Mouse (Mus musculus): ENCODE results near the gene 2310034C09Rik. TPM values are rescaled to one million over a fixed set of nuclear protein-coding genes. Genes with fewer than 3 reads are reported as not detected.
"Not testable (repeated sequence)": the region's sequence is repeated elsewhere in the genome, so short reads cannot be mapped to it uniquely, and the experiment has no call there.

Gene 2310034C09Rik
- total RNA-seq (2021): not detected

DNA sequence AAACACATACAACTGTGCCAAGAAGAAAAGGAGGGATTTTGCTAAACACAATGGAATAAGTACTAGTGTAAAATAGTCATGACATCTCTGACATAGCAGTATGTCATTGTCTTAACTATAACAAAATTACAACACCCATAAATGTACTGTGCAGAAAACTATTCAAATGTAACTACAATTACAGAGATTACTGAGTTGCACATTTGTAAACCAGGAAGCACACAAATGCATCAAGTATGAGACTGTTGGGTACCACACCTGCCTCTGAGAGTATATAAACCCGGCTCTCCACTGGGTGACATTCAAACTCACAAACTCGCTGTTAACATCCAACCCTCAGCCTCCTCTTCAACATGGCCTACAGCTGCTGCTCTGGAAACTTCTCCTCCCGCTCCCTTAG is at the start of gene 2310034C09Rik:
Gene 2310034C09Rik, plus strand, starts transcription at position 301 of the 400 bp plus-strand sequence.
- intact Hi-C loops (cut with DNase I); DNase-seq: not testable (repeated sequence)

DNA sequence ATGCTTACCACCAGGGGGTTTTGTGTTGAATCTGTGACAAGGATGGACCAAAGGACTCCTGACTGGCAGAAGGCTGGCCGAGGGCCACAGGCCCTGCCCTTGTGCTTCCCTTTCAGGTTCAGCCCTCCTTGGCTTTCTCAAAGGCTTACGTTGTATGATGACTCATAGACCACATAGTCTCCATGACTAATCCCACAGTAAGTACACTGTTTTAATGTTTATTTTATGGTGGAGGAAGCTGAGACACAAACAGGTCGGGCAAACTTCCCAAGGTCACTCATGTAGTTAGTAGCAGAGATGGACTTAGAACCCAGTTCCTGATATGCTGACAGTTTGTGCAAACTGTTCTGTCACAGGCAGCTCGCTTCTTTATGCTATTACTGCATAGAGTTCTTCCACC is 47.9 kb upstream of the 2310034C09Rik start:
- DNase-seq: no peak
- intact Hi-C loops (cut with DNase I): no loop called here

DNA sequence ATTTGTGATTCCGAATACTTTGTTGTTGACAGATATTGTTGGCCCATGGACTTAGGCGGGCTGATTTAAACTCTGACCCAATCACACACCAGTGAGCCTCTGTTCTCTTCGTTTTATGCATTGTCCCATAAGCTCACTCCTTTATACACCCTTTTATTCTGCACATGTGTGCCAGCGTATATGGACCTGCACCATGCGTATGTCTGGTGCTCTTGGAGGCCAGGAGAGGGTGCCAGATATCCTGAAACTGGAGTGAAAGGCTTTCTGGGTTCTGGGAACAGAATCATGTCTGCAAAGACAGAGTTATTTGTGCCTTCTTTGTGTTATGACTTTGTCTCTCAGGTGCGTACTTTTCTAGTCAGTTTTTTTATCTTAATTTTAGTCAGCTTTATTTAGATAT is 47.4 kb upstream of the 2310034C09Rik start:
- DNase-seq: no peak
- intact Hi-C loops (cut with DNase I): no loop called here

DNA sequence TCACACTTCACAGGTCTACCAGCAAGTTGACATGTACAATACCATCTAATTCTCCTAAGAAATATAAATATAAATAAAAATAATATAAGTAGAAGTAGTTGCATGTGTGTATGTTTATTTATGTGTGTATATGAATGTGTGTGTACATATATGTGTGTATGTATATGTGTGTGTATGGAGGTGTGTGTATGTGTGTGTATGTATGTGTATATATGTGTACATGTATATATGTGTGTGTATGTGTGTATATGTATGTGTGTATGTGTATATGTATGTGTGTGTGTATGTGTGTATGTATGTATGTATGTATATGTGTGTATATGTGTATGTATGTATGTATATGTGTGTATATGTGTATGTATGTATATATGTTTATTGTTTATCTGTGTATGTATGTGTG is 42.1 kb upstream of the 2310034C09Rik start:
- no peak for DNase-seq
- intact Hi-C loops (cut with DNase I): no loop called here

DNA sequence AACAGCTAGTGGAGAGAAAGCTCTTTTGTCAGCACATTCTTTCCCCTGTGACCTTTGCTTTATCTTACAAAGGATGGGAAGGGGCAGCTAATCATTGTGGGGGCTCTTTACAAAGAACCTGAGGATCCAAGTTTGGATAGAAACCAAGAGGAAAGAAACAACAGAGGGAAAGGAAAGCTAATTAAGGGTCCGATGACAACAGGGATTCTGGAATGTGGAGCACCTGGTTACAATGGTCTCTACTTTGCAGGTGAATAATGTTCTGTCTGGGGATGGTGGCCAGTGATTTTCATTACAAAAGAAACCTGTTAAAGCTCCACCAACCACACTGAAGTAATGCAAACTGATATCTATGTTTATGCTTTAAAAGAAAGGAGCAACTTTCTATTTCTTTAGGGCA is 38.6 kb upstream of the 2310034C09Rik start:
- DNase-seq: no peak
- intact Hi-C loops (cut with DNase I): no loop called here

DNA sequence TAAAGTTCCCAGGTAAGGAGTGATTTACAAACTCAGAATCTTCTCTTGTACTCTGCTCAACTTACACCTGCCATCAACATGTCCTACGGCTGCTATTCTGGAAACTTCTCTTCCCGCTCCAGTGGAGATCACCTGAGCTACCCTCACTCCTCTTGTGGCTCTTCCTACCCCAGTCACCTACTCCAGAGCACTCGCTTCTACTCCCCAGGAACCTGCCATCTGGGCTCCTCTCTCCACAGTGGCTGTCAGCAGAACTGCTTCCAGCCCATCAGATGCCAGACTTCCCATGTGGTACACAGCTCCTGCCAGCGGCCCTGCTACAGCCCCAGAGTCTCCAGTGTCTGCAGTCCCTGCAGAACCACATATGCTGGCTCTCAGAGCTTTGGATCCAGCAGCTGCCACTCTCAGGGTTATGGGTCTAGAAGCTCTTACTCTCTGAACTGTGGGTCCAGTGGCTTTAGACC is 29.8 kb upstream of the 2310034C09Rik start, which contains the start of gene Krtap13-1:
Gene Krtap13-1, plus strand, starts transcription at position 51 of the 464 bp plus-strand sequence.
- DNase-seq: no peak
- intact Hi-C loops (cut with DNase I): no loop called here

DNA sequence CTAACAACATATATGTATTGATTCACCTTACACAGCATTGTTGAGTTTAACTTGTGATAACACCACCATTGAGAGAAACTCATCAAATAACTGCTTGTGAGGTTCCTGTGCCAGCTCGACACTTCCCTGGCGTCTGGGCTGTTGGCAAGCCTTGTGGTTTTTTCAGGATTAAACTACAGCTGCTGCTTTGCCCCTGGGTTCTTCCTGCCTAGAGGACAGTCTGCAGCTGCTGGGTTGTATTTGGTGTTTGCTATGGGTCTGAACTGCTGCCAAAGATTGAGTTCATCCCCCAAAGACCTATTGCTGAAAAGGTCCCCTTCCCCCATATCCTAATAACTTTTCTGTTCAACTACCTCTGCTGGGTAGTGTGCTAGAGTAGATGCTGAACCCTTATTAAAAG is 23.3 kb upstream of the 2310034C09Rik start:
- no peak for DNase-seq
- intact Hi-C loops (cut with DNase I): no loop called here

DNA sequence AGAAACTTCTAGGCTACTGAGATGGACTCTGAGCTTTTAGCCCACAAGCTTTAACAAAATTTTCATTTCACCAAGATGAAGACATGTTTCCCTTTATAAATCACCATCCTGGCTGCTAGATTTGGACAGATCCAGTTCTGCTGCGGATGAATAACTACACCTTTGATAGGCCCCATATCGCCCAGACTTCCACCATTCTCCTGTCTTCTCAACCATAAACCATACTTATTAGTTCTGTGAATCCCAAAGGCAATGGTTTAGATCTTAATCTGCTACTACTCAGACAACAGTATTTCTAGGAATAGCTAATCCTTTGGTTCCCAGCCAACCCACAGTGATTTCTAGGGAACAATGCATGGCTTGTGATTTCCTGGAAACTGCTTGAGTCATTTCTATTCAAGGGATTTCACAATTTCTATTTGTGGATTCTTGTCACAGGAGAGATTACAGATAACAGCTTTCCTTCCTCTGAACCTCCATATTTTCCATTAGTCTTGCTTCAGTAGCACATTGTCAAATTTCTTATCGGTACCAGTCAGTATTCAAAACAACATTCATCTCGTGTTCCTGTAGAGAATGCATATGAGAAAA is 13.8 kb upstream of the 2310034C09Rik start:
- intact Hi-C loops (cut with DNase I): no loop called here
- DNase-seq: no peak

DNA sequence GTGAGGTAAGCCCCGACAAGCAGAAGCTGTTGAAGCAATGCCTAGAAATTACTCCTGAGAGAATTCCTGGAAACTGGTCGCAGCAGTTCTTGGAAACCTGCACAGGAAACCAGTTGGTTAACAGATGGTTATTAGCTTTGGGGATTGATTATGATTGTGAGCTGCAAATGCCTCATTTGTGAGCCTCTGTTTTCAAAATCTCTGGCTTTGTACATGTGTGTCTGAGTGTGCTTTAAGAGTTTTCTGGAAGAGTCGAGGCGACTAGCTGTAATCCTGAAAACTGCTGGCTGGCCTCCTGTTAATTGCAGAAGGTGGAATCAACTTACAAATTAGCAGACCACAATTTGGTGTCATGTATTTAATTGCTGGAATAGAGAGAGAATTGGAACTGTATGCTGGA is 10.7 kb upstream of the 2310034C09Rik start:
- intact Hi-C loops (cut with DNase I): no loop called here
- DNase-seq: no peak

DNA sequence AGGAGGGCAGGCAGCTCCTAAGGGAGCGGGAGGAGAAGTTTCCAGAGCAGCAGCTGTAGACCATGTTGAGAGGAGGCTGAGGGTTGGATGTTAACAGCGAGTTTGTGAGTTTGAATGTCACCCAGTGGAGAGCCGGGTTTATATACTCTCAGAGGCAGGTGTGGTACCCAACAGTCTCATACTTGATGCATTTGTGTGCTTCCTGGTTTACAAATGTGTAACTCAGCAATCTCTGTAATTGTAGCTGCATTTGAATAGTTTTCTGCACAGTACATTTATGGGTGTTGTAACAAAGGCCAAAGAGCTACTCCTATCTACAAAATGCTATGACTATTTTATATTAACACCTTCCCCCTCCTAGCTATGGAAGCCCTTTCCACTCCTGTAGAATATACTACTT is 7.1 kb upstream of the 2310034C09Rik start, which contains the start of gene Krtap13:
Gene Krtap13, minus strand, starts transcription at position 101 of the 400 bp plus-strand sequence.
- intact Hi-C loops (cut with DNase I); DNase-seq: not testable (repeated sequence)

DNA sequence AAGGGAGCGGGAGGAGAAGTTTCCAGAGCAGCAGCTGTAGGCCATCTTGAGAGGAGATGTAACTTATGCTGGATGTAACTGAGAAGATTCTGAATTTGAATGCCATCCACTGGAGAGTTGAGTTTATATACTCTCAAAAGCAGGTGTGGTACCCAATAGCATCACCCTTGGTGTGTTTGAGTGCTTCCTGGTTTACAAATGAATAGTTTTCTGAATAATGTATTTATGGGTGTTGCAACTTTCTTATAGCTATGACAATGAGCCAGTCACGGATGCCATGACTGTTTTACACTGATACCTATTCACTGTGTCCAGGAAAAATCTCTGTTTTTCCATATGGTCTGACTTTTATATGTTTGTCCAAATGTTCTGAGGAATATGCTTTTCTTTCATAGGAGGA is 15.5 kb downstream of the 2310034C09Rik start, which contains the start of gene 2310057N15Rik:
Gene 2310057N15Rik, minus strand, starts transcription at position 101 of the 400 bp plus-strand sequence.
- intact Hi-C loops (cut with DNase I): no loop called here
- DNase-seq: no peak

DNA sequence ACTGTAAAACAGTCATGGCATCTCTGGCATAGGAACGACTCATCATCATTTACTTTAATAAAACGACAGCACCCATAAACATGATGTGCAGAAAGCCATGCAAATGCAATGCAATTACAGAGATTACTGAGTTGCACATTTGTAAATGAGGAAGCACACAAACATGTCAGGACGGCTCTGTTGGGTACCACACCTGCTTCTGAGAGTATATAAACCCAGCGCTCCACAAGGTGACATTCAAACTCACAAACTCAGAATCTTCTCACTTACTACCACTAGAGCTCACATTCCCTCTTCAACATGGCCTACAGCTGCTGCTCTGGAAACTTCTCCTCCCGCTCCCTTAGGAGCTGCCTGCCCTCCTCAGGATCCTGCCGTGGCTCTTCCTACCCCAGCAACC is 18.9 kb downstream of the 2310034C09Rik start, which contains the start of gene Gm5965:
Gene Gm5965, plus strand, starts transcription at position 301 of the 400 bp plus-strand sequence.
- no peak for DNase-seq
- intact Hi-C loops (cut with DNase I): no loop called here

DNA sequence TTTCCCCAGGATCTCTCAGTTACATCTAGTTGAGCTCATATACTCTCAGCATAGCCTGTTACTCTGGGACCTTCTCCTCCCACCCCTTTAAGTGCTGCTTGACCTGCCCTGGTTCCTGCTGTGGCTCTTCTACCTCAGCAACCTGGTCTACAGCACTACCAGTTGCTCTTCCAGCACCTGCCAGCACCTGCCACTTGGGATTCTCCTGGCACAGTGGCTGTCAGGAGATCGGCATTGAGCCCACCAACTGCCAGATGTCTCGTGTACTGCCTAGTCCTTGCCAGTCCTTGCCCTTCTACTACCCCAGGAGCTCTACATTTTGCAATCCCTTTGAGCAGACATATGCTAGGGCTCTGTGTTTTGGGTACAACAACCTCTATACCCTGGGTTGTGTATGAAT is 28.1 kb downstream of the 2310034C09Rik start:
- no peak for DNase-seq
- intact Hi-C loops (cut with DNase I): no loop called here

Other genes starting within 250 kb of the 2310034C09Rik start
- not detected for gene Cldn8, start 195.7 kb upstream of the 2310034C09Rik start, total RNA-seq (2021)
- gene Krtap24-1, start 146.6 kb upstream of the 2310034C09Rik start, total RNA-seq (2021): not detected
- not detected for gene 2310079G19Rik, start 131.2 kb upstream of the 2310034C09Rik start, total RNA-seq (2021)
- not detected for gene Krtap26-1, start 111.1 kb upstream of the 2310034C09Rik start, total RNA-seq (2021)
- not detected for gene Krtap27-1, start 87.2 kb upstream of the 2310034C09Rik start, total RNA-seq (2021)
- gene 2310061N02Rik, start 50.9 kb upstream of the 2310034C09Rik start, total RNA-seq (2021): not detected
- not detected for gene Krtap13-1, start 30.0 kb upstream of the 2310034C09Rik start, total RNA-seq (2021)
- not detected for gene Krtap13, start 7.2 kb upstream of the 2310034C09Rik start, total RNA-seq (2021)
- not detected for gene 2310057N15Rik, start 15.4 kb downstream of the 2310034C09Rik start, total RNA-seq (2021)
- not detected for gene Gm5965, start 19.0 kb downstream of the 2310034C09Rik start, total RNA-seq (2021)
- not detected for gene Gm20741, start 53.4 kb downstream of the 2310034C09Rik start, total RNA-seq (2021)
- gene Krtap15, start 61.4 kb downstream of the 2310034C09Rik start, total RNA-seq (2021): not detected
- not detected for gene Krtap14, start 67.3 kb downstream of the 2310034C09Rik start, total RNA-seq (2021)
- gene Krtap19-1, start 110.6 kb downstream of the 2310034C09Rik start, total RNA-seq (2021): not detected
- gene Krtap19-2, start 115.4 kb downstream of the 2310034C09Rik start, total RNA-seq (2021): not detected
- not detected for gene Krtap19-3, start 119.2 kb downstream of the 2310034C09Rik start, total RNA-seq (2021)
- not detected for gene Krtap19-4, start 126.2 kb downstream of the 2310034C09Rik start, total RNA-seq (2021)
- gene Krtap19-5, start 137.6 kb downstream of the 2310034C09Rik start, total RNA-seq (2021): not detected
- gene Krtap19-9b, start 173.4 kb downstream of the 2310034C09Rik start, total RNA-seq (2021): not detected
- gene Krtap16-3, start 204.0 kb downstream of the 2310034C09Rik start, total RNA-seq (2021): not detected